Mouse (Mus musculus) kidney, adult 2 months (tissue): ENCODE measurements around the gene Aqp7.

Experiments used
- CTCF ChIP-seq: fragments of 200-500 bp; conservative IDR thresholded peaks from 2 replicates; pipeline ENCODE4 v1.5.1; 2011; ENCODE audit warnings: low read depth, mild to moderate bottlenecking, control low read depth, low read length, moderate library complexity, mixed read lengths; ENCODE audit not compliant: insufficient read depth, insufficient read length
- POLR2A ChIP-seq: fragments of 200-500 bp; IDR thresholded peaks from one replicate; pipeline ENCODE4 v1.6.1; 2011; ENCODE audit warnings: low read depth, low read length, control low read depth

- no peak for TF ChIP-seq POLR2A
- no peak for TF ChIP-seq CTCF
Measured at GRCm38 (mm10) chr4:41073008-41073817, 25.3 kb upstream of the Aqp7 start.
